Mouse (Mus musculus): ENCODE data around the gene Fbh1.

Fbh1 gene

DNA sequence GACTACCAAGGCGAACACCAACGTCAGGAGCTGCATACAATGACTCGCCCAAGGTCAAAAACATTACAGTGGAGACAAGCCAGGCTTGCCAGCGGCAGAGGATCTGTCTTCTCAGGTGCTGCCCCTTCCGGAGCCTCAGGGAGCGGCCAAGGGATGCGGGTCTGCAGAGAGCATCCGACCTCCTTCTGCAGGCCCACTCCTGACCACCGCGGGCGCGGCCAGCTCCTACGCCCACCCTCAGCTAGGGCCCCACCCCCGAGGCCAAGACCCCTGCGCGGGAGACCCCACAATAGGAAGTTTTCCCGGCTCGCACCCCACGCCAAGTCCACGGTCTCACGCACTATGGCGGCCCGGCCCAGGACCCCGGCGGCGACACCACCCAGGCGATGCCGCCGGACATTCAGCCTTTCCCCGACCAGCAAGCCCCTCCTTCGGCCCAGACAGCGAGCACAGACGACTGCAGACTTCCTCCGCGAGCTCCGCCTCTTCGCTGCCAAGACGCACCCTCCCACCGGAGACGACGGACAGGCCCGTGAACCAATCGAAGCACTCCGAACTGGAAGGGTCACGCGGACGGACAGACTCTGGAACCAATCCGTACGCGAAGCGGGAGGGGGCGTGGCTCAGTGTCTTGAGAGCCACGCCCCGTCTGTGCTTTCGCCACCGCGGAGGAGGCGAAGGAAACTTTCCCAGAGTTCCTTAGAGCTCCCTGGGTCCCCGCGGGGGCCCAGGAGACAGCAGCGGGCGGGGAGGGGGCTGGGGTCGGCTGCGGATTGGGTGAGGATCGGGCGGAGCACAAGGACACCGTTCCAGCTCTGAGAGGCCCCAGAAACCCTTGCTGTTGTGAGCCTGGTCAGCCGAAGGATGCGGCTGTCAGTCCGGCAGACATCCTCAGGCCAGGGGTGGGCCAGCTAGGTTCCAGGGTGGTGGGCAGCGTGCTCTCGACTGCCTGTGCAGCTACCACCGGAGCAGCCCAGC is at the start of gene Fbh1, which contains the start of gene Ankrd16:
Gene Fbh1, minus strand, starts transcription at position 492 of the 978 bp plus-strand sequence.
Gene Ankrd16, plus strand, starts transcription at position 786 of the 978 bp plus-strand sequence.
- peak; percentile 100 for DNase-seq

DNA sequence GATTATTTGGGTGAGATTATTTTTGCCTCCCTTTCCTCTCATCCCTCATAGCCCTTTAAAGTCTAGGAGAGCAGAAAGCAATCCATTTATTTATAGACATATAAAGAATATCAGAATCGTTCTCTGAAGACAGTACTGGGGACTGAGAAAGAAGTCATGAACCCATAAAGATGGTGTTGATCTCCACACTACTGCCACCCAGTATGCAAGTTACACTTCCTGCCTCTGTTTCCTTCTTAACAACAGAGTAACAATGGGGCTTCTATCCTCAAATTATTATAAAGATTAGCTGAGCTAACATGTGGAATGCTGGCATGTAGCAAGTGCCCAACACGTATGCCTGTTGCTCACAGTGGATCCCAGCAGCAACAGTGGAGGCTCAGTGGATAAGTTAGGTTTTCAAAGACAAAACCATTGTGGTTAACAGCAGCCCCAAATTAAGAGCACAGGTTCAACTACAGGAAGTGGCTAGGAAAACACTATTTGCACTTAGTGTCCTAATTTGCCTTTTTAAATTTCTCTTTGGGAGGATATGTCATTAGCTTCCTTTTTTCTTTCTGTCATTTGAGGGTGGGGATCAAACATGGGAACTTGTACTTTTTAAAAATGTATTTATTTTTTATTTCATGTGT is 24.0 kb upstream of the Fbh1 start:
- no peak for DNase-seq

- no peak for DNase-seq
These were observed 20.6 kb upstream of the Fbh1 start for GRCm38 (mm10) chr2:11797930-11798364.

DNA sequence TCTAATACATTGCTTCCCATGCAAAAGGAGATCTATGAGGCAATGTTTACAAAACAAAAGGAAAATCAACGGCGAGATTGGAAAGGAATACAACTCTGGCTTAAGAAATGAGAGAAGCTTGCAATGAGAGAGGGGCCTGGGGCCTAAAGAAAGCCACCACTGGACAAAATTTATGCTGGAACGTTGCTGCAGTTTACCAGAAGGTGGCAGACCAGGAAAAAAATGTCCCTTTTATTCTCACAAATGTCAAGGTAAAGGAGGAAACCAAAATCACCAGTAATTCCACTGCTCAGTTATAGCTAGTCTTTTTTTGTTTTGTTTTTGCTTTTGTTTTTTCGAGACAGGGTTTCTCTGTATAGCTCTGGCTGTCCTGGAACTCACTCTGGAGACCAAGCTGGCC is 17.3 kb upstream of the Fbh1 start:
- no peak for DNase-seq

GRCm38 (mm10) chr2:11784159-11784558 is 6.8 kb upstream of the Fbh1 start:
- DNase-seq: no peak

DNA sequence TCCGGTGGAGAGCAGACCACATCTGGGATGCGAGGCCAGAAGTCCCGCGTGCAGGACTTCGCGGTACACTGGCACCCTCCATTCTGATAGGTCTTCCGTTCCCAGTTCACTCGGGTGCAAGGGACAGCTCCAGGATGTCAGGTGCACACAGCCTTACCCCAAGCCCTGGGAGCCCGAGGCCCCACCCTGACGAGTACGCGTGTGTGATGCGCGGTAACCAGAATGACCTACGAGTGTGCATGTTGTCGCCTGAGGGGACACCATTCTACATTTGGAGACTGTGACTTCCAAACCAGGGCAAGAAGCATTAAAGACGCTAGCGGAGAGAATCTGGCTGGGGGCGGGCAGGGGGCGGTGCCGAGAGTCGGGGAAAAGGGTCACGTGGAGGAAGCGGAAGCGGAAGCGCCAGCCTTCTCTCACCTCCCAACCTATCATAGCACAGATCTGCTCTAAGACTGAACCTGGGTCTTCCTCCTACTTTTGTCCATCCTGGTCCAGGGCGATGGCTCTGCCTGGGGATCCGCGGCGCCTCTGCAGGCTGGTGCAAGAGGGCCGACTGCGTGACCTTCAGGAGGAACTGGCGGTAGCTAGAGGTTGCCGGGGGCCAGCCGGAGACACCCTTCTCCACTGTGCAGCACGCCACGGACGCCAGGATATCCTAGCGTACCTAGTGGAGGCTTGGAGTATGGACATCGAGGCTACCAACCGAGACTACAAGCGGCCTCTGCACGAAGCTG is 873 bp upstream of the Fbh1 start:
- peak; percentile 76 to 84 for DNase-seq

DNA sequence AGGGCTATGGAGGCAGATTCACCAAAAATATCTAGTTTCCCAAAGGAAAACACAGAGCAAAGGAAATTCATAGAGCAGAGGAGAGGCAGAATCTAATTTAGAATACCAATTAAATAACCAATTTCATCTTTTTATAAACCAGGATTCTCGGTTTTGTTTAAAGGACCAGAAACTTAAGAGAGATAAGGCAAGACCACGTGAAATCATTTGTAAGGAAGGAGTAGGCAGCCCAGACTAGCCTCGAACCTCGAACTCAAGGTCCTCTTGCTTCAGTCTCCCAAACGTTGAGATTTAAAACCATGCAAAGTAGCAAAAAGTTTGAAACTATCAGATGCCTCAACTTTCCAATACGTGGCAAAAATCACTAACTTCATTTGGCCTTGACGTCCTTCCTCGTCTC is 967 bp downstream of the Fbh1 start:
- DNase-seq: no peak

DNA sequence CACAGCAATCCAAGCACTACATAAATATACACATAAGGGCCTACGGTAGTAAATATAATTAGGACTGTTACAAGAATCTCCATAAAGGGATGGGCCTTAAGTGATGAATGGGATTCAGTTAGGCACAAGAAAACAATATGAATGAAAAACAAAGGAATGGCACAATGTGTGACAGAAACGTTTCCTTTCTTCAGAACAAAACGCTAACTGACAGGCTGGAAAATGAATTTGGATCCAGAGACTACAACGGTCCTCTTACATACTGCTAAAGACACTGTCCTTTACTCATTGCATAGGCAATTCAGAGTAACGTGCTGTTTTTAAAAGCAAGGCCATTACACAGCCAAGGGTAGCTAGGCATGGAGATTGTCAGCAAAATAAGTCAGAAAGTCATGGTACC is 2.3 kb downstream of the Fbh1 start:
- no peak for DNase-seq

GRCm38 (mm10) chr2:11774426-11774825 is 3.0 kb downstream of the Fbh1 start:
- no peak for DNase-seq

GRCm38 (mm10) chr2:11772401-11772800 is 5.0 kb downstream of the Fbh1 start:
- no peak for DNase-seq

GRCm38 (mm10) chr2:11771701-11772100 is 5.7 kb downstream of the Fbh1 start:
- DNase-seq: no peak

- no peak for DNase-seq
These were observed 10.2 kb downstream of the Fbh1 start for GRCm38 (mm10) chr2:11767161-11767545.

DNA sequence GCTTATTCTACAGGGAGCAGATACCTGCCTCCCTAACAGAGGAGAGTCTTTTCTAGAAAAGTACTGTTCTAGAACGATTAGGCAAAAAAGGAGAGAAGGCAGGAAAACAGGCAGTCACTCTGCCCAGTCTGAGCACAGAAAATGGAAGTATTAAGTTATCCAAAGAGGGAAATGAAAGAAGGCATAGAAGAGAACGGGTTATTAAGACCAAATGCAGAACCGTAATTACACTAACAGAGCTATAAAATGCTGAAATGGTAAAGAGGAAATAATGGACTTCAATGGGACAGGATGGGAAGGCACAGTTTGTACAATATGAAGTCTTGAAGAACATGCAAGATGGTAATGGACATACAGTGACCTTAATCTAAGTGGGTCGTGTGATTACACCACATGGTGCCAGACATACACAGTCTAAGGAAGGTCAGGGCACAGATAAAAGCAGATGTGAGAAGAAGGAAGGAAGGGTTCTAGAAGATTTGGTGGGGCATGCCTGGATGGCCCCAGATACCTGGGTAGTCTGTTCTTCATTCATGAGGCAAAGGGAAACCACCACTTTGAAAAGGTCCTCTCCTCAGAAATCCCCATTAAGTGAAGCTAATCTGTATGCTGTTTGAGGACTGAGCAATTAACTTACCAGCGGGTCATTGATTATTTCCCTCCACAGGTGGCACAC is 10.8 kb downstream of the Fbh1 start:
- no peak for DNase-seq

DNA sequence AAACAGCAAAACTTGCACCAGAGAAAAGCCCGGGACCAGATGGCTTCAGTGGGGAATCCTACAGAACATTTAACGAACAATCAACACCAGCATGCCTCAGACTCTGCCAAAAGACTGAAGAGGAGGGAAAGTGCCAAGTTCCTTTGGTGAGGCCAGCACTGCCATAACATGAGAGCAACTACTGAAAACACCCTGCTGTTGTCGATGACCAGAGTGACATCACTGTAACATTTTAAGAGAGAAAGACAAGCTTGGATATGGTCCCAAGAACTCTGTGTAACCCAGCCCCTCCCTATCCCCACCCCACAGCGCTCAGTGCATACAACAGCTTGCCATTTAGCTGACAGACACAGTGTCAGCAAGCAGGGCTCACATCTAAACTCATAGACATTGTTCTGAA is 11.7 kb downstream of the Fbh1 start:
- no peak for DNase-seq

DNA sequence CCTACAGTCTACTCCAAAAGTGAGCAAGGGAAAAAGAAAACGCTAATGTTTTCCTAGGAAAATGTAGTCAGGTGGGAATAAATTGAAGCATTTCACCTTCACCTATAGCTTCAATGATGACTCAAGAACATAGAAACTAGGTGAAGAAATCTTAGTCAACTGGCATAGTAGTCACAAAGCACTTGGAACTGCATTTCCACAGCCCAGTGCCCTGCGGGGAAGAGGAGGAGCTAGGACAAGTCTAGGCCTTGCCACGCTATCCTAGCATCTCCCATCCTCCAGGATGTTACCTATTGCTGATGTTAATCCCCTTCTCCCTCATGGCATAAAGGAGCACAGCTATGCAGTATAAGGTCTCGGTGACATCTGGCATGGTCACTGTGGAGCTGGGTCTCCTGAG is 14.8 kb downstream of the Fbh1 start:
- no peak for DNase-seq

DNA sequence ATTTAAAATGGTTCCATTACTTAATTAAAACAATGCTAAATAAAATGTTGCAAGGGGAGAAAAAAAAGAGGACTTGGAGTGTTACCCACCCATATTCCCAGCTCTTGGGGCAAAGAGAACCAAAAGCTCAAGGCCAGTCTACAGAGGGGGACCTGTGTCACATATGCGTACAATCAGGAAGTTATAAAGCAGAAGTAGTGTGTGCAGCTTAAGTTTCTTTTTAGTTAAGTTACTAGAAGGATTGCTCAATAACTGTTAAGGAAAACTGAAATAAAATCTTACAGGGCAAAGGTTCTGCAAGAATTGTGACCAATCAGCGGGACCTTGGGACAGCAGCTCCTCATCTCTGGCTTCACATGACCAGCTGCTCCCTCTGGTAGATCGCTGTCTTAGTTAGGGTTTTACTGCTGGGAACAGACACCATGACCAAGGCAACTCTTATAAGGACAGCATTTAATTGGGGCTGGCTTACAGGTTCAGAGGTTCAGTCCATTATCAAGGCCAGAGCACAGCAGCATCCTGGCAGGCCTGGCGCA is 37.8 kb downstream of the Fbh1 start:
- DNase-seq: no peak

DNA sequence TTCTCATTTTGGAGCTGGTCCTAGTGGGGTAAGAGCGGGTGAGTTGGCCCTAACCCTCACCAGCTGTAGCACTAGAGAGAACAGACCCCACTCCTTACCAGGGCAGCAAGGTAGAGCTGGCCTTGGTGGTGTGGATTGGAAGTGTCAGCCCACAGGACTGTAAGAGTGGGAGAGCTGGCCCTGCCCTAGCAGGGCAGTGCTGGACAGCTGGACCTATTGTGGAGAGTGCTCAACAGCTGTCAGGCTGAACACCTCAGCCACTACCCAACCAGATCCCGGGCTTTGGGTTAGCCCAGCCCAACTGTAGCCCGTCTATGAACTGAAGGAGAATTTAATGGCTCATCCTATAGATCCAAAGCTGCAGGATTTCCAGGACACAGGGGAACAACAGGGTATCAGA is 38.6 kb downstream of the Fbh1 start:
- DNase-seq: no peak

GRCm38 (mm10) chr2:11735853-11736252 is 41.5 kb downstream of the Fbh1 start:
- DNase-seq: no peak

DNA sequence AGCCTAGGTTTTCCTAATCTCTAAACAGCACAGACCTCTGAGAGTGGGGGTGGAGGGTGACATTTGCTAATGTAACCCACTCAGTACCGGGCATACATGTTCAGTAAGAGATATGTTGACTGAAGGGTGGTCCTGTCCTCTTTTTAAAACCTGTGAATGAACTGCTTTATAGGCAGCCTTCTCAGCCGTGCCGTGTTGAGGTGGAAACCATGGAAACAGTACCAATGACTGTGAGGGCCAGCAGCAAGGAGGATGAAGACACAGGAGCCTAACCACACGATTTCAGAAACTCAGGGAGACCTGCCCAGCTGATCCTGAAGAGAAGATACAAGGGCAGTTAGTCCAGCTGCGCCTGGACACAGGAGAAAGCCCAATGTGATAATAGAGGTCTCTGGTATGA is 44.4 kb downstream of the Fbh1 start:
- DNase-seq: no peak

DNA sequence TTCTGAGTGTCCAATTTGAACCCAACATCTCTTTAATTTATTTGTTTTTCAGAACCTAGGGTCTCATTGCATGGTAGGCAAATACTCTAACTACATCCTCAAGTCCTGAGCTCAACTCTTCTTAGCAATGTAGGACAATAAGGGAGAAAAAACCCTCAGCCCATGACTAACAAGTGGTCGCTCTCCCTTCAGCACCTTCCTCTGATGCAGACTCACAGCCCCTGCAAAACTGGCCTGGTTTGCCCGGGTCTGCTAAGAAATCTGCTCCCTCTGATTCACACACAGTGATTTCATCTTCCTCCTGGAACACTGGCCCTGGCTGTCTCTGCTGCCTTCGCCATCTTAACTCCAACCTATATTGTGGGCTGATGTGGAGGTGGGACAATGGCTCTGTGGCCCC is 48.3 kb downstream of the Fbh1 start:
- DNase-seq: no peak

- no peak for DNase-seq
These were observed 49.8 kb downstream of the Fbh1 start for GRCm38 (mm10) chr2:11727574-11727973.

GRCm38 (mm10) chr2:11722564-11722963 is 54.8 kb downstream of the Fbh1 start:
- no peak for DNase-seq

Measured in spleen, adult 18-20 months (tissue).